ENCODE assay signal across 8 mouse cellular contexts in the genomic region with DNA sequence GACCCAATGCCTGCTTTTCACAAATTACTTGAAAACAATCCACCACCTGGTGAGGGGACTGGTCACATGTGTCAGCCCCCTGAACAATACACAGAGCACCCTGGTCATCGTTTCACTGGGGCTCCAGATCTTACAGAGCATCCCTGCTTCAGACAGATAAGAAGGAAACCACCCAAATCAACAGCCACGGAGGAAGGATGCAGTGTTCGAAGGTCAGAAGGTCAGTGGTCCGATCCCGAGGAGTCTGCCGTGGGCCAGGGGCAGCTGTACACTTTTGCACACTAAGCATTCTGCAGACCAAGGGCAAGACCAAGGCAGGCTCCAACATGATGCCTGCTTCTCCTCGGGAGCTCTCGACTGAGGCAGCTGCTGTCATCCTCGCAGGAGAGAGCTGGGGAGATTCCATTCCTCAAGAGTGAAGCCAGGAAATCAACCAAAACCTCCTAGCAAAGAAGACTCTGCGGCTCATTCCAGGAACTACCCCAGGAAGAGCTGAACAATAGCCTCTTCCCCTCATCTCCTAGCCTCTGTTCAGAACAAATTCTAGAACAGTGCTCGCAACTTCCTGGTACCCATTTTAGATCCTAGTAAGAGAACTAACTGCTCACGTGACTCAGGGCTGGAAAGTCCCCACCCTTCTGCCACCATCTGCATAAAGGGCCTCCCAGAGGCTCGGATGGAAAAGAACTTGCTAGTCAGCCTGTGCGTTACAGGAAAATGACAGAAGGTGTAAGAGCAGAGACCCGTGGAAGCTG. TPM values are rescaled to one million over a fixed set of nuclear protein-coding genes. Genes with fewer than 3 reads are reported as not detected.
DNase-seq lines count a peak whose midpoint lies in the region; ATAC-seq and TF ChIP-seq lines count a peak whose summit lies in the region.

No protein-coding gene starts in this region.

- H3K36me3 ChIP-seq in spleen, adult 2 months (ENCODE audit: control insufficient read depth, insufficient read depth, low read length): no peaks in the 10 kb centered on the region
- no peaks in the 10 kb centered on the region for H3K36me3 ChIP-seq in kidney, embryonic 15.5 days
- no peaks in the 10 kb centered on the region for H3K36me3 ChIP-seq in forebrain, embryonic 14.5 days (ENCODE audit: control insufficient read depth, insufficient read depth, low read length)
- no peaks in the 10 kb centered on the region for H3K36me3 ChIP-seq in forebrain, postnatal 0 days (ENCODE audit: insufficient read depth)

- no peaks in the 10 kb centered on the region for H3K27me3 ChIP-seq in spleen, adult 2 months (ENCODE audit: control insufficient read depth, insufficient read depth, low read length)
- H3K27me3 ChIP-seq in kidney, embryonic 15.5 days: no peaks in the 10 kb centered on the region
- no peaks in the 10 kb centered on the region for H3K27me3 ChIP-seq in forebrain, embryonic 14.5 days (replicated peaks; ENCODE audit: control insufficient read depth, insufficient read depth, low read length)
- no peaks in the 10 kb centered on the region for H3K27me3 ChIP-seq in forebrain, postnatal 0 days (ENCODE audit: insufficient read depth, low read length)

- TF ChIP-seq CTCF in spleen, adult 2 months (IDR thresholded peaks at IDR 0.05; ENCODE audit: extremely low read depth, insufficient read depth, insufficient read length, insufficient replicate concordance): no peak
- TF ChIP-seq CTCF in forebrain, postnatal 0 days (IDR thresholded peaks at IDR 0.05; ENCODE audit: low read depth): no peak

- 11% methylated on average over 15 of the region's 15 CpGs for WGBS in spleen, adult 2 months
- WGBS in kidney, embryonic 15.5 days: 57% methylated on average over 15 of the region's 15 CpGs
- 71% methylated on average over 15 of the region's 15 CpGs for WGBS in forebrain, embryonic 14.5 days
- 71% methylated on average over 15 of the region's 15 CpGs for WGBS in forebrain, postnatal 0 days

- no peak for TF ChIP-seq POLR2A in spleen, adult 2 months (IDR thresholded peaks at IDR 0.05; ENCODE audit: low read depth, low read length)

- H3K9ac ChIP-seq in kidney, embryonic 15.5 days: no peak overlapping the region
- no peak overlapping the region for H3K9ac ChIP-seq in forebrain, embryonic 14.5 days (ENCODE audit: low read length)
- no peak overlapping the region for H3K9ac ChIP-seq in forebrain, postnatal 0 days

- ATAC-seq in kidney, embryonic 15.5 days (replicated peaks; ENCODE audit: low FRiP score): no peak
- no peak for ATAC-seq in forebrain, embryonic 14.5 days
- no peak for ATAC-seq in forebrain, postnatal 0 days

- H3K4me1 ChIP-seq in spleen, adult 2 months (ENCODE audit: control insufficient read depth, insufficient read depth, insufficient read length): peaks cover 56% of the 10 kb centered on the region
- peaks cover 46% of the 10 kb centered on the region for H3K4me1 ChIP-seq in kidney, embryonic 15.5 days
- H3K4me1 ChIP-seq in forebrain, embryonic 14.5 days (ENCODE audit: control insufficient read depth, insufficient read depth, low read length): no peaks in the 10 kb centered on the region
- H3K4me1 ChIP-seq in forebrain, postnatal 0 days (ENCODE audit: insufficient read depth): no peaks in the 10 kb centered on the region

- peak overlapping the region; percentile 31; the same call in 1 of the 2 replicates for H3K4me3 ChIP-seq in spleen, adult 2 months (ENCODE audit: extremely low read depth, insufficient read depth, insufficient read length)
- no peak overlapping the region for H3K4me3 ChIP-seq in kidney, embryonic 15.5 days (replicated peaks)
- no peak overlapping the region for H3K4me3 ChIP-seq in forebrain, embryonic 14.5 days (ENCODE audit: low read depth, low read length)
- no peak overlapping the region for H3K4me3 ChIP-seq in forebrain, postnatal 0 days (ENCODE audit: low read depth, low read length)

- H3K9me3 ChIP-seq in kidney, embryonic 15.5 days (replicated peaks): no peaks in the 10 kb centered on the region
- H3K9me3 ChIP-seq in forebrain, embryonic 14.5 days (replicated peaks; ENCODE audit: control insufficient read depth, low read length): no peaks in the 10 kb centered on the region
- H3K9me3 ChIP-seq in forebrain, postnatal 0 days (ENCODE audit: low read length): no peaks in the 10 kb centered on the region

- DNase-seq in spleen, adult 2 months (ENCODE audit: low read depth in 1 of 2, low spot score in 2 of 2): peak; percentile 76 to 84
- DNase-seq in spleen, adult 12 weeks (ENCODE audit: low spot score): no peak
- peak; percentile 86 for DNase-seq in heart, adult 8-10 months (ENCODE audit: low spot score)
- DNase-seq in lung, postnatal 36 days: peak; percentile 79
- DNase-seq in forebrain, embryonic 14.5 days (ENCODE audit: low spot score): no peak
- no peak for DNase-seq in forebrain, postnatal 0 days
- no peak for DNase-seq in cerebellum, adult 18-20 months

- H3K4me2 ChIP-seq in kidney, embryonic 15.5 days: no peak overlapping the region
- no peak overlapping the region for H3K4me2 ChIP-seq in forebrain, embryonic 14.5 days (ENCODE audit: low read length)
- no peak overlapping the region for H3K4me2 ChIP-seq in forebrain, postnatal 0 days (ENCODE audit: low read depth)

- H3K27ac ChIP-seq in spleen, adult 2 months (ENCODE audit: insufficient read depth, low read length): peak overlapping the region; percentile 90
- peak overlapping the region; percentile 79 for H3K27ac ChIP-seq in kidney, embryonic 15.5 days
- H3K27ac ChIP-seq in forebrain, embryonic 14.5 days (ENCODE audit: low read depth, low read length): no peak overlapping the region
- H3K27ac ChIP-seq in forebrain, postnatal 0 days (ENCODE audit: low read depth, low read length): no peak overlapping the region

RNA-seq across cellular contexts. Expression of a gene that starts 14.7 kb away (rescaled TPM):
- 16.7 and 18.0 TPM in 2 replicates for polyA plus RNA-seq in spleen, adult 2 months (2012; rRNA removed)
- total RNA-seq in heart, adult 8-10 months (2022): 10 to 100 TPM; 10.3 to 12.9 (median 12.5) TPM
- 19.2 and 20.2 TPM in 2 replicates for polyA plus RNA-seq in kidney, embryonic 15.5 days (2015; fragmentation: Nextera tagmentation; extraction: Ambion mirVana)
- 8.3 and 8.5 TPM in 2 replicates for polyA plus RNA-seq in forebrain, embryonic 14.5 days (2014; fragmentation: Nextera tagmentation; extraction: Ambion mirVana)
- 17.4 and 24.3 TPM in 2 replicates for total RNA-seq in forebrain, postnatal 0 days (2014; rRNA removed)
- polyA plus RNA-seq in forebrain, postnatal 0 days (2015; fragmentation: Nextera tagmentation; extraction: Ambion mirVana): 8.6 and 14.0 TPM in 2 replicates

Comparison
In these comparisons a context has a peak if more than half of its experiments do, and no peak if none do; other contexts are left out.
1. DNase-seq: peak in spleen, adult 2 months (2 of 2), heart, adult 8-10 months (single experiment) and lung, postnatal 36 days (single experiment); none in spleen, adult 12 weeks (single experiment), forebrain, embryonic 14.5 days (single experiment), forebrain, postnatal 0 days (single experiment) and cerebellum, adult 18-20 months (0 of 2).
2. H3K27ac ChIP-seq: peak in spleen, adult 2 months (single experiment) and kidney, embryonic 15.5 days (single experiment); none in forebrain, embryonic 14.5 days (single experiment) and forebrain, postnatal 0 days (single experiment).